Mouse (Mus musculus) neural tube, embryonic 11.5 days (tissue): Measurements from ENCODE around the gene Robo1. TPM values are rescaled to one million over a fixed set of nuclear protein-coding genes. Genes with fewer than 3 reads are reported as not detected.

ENCODE experiments used
- ATAC-seq: fragments of 200-750 bp; cut with Nextera tagmentation; 2 replicates; pipeline ENCODE4 v1.8.0; 2017; ENCODE audit warnings: moderate number of reproducible peaks, mild to moderate bottlenecking, moderate TSS enrichment, moderate library complexity; ENCODE audit not compliant: insufficient read depth, low FRiP score, low TSS enrichment
- DNase-seq: peaks from one replicate; pipeline ENCODE4 v3.0.0-alpha.2; 2015; ENCODE audit warnings: low spot score
- H3K27ac ChIP-seq: fragments of 300-500 bp; sonication (generic); 2 replicates; pipeline ENCODE4 v1.5.1; 2014; ENCODE audit warnings: low read depth, mild to moderate bottlenecking, low read length
- H3K27me3 ChIP-seq: fragments of 300-500 bp; sonication (generic); 2 replicates; pipeline ENCODE4 v1.6.1; 2014; ENCODE audit warnings: mild to moderate bottlenecking, low read length, mixed read lengths; ENCODE audit not compliant: control insufficient read depth, insufficient read depth
- H3K36me3 ChIP-seq: fragments of 300-500 bp; sonication (generic); 2 replicates; pipeline ENCODE4 v1.6.1; 2014; ENCODE audit warnings: mild to moderate bottlenecking, low read length, moderate library complexity, mixed read lengths; ENCODE audit not compliant: control insufficient read depth, insufficient read depth
- H3K4me1 ChIP-seq: fragments of 300-500 bp; sonication (generic); 2 replicates; pipeline ENCODE4 v1.6.1; 2014; ENCODE audit warnings: low read length, mixed read lengths; ENCODE audit not compliant: control insufficient read depth, insufficient read depth
- H3K4me2 ChIP-seq: fragments of 300-500 bp; sonication (generic); 2 replicates; pipeline ENCODE4 v1.6.1; 2014; ENCODE audit warnings: low read depth, mild to moderate bottlenecking, moderate library complexity
- H3K4me3 ChIP-seq: fragments of 300-500 bp; sonication (generic); 2 replicates; pipeline ENCODE4 v1.5.1; 2014; ENCODE audit warnings: low read depth, low read length
- H3K9ac ChIP-seq: fragments of 300-500 bp; sonication (generic); 2 replicates; pipeline ENCODE4 v1.6.1; 2014; ENCODE audit warnings: mild to moderate bottlenecking, low read length
- H3K9me3 ChIP-seq: fragments of 300-500 bp; sonication (generic); 2 replicates; pipeline ENCODE4 v1.6.1; 2016; ENCODE audit warnings: low read length; ENCODE audit not compliant: control insufficient read depth
- WGBS: fragments of 180-500 bp; shearing (Covaris S2); extraction: QIAGEN DNeasy Blood & Tissue Kit; methylation state at CpG from one replicate; pipeline ENCODE4 v1.1.7; 2014; 5-methylcytosine and 5-hydroxymethylcytosine counted together
- polyA plus RNA-seq: library from polyadenylated mRNA; unstranded; fragments of >200 nt; fragmentation: Nextera tagmentation; extraction: Ambion mirVana; gene quantifications from 2 replicates; pipeline ENCODE4 v1.2.1, GENCODE M21; 2014

The Robo1 gene
- polyA plus RNA-seq, 1 experiment from 2014 or later: 58.3 TPM

- no peak overlapping the region for H3K4me3 ChIP-seq
- DNase-seq (no peak), ATAC-seq (no peak)
- no peaks in the 10 kb centered on the region for H3K9me3 ChIP-seq
- H3K4me2 ChIP-seq: no peak overlapping the region
- H3K9ac ChIP-seq: no peak overlapping the region
- no peak overlapping the region for H3K27ac ChIP-seq
- H3K36me3 ChIP-seq: no peaks in the 10 kb centered on the region
- H3K4me1 ChIP-seq: peaks cover 8% of the 10 kb centered on the region; the same call in 1 of the 2 replicates
- H3K27me3 ChIP-seq: no peaks in the 10 kb centered on the region
- 88% methylated on average over 21 of the region's 21 CpGs for WGBS
Measured at GRCm38 (mm10) chr16:72990376-72991167, 682.5 kb downstream of the Robo1 start.

GRCm38 (mm10) chr16:72993189-72993588 is 685.1 kb downstream of the Robo1 start:
- no peak overlapping the region for H3K4me2 ChIP-seq
- ATAC-seq (no peak), DNase-seq (no peak)
- H3K4me3 ChIP-seq: no peak overlapping the region
- WGBS: 71% methylated on average over 8 of the region's 8 CpGs
- H3K9ac ChIP-seq: no peak overlapping the region
- H3K4me1 ChIP-seq: peaks cover 8% of the 10 kb centered on the region; the same call in 1 of the 2 replicates
- no peaks in the 10 kb centered on the region for H3K36me3 ChIP-seq
- no peaks in the 10 kb centered on the region for H3K9me3 ChIP-seq
- H3K27me3 ChIP-seq: no peaks in the 10 kb centered on the region
- H3K27ac ChIP-seq: no peak overlapping the region

GRCm38 (mm10) chr16:72993594-72993993 is 685.5 kb downstream of the Robo1 start:
- no peak overlapping the region for H3K4me2 ChIP-seq
- 86% methylated on average over 10 of the region's 10 CpGs for WGBS
- ATAC-seq: no peak

GRCm38 (mm10) chr16:72995251-72995954 is 687.3 kb downstream of the Robo1 start:
- peaks cover 8% of the 10 kb centered on the region; the same call in 1 of the 2 replicates for H3K4me1 ChIP-seq
- 26% methylated on average over 8 of the region's 8 CpGs for WGBS
- ATAC-seq (no peak), DNase-seq (peak; percentile 67)
- H3K4me3 ChIP-seq: no peak overlapping the region
- H3K4me2 ChIP-seq: no peak overlapping the region
- H3K9ac ChIP-seq: no peak overlapping the region
- no peaks in the 10 kb centered on the region for H3K27me3 ChIP-seq
- no peak overlapping the region for H3K27ac ChIP-seq
- H3K9me3 ChIP-seq: no peaks in the 10 kb centered on the region
- H3K36me3 ChIP-seq: no peaks in the 10 kb centered on the region

More at GRCm38 (mm10) chr16:72993594-72993993, 685.5 kb downstream of the Robo1 start:
- Histone ChIP-seq H3K4me1 (peaks cover 8% of the 10 kb centered on the region; the same call in 1 of the 2 replicates), H3K27ac (no peak overlapping the region), H3K27me3 (no peaks in the 10 kb centered on the region), H3K9ac (no peak overlapping the region), H3K4me3 (no peak overlapping the region), H3K9me3 (no peaks in the 10 kb centered on the region), H3K36me3 (no peaks in the 10 kb centered on the region)
- no peak for DNase-seq

GRCm38 (mm10) chr16:72995955-72996535 is 687.9 kb downstream of the Robo1 start:
- H3K27ac ChIP-seq: no peak overlapping the region
- ATAC-seq (no peak), DNase-seq (no peak)

GRCm38 (mm10) chr16:72998677-72999076 is 690.6 kb downstream of the Robo1 start:
- DNase-seq: no peak
- H3K9ac ChIP-seq: no peak overlapping the region
- H3K27me3 ChIP-seq: no peaks in the 10 kb centered on the region
- H3K27ac ChIP-seq: no peak overlapping the region
- ATAC-seq: no peak
- H3K9me3 ChIP-seq: no peaks in the 10 kb centered on the region
- no peak overlapping the region for H3K4me3 ChIP-seq
- WGBS: 90% methylated on average over 6 of the region's 6 CpGs
- no peaks in the 10 kb centered on the region for H3K4me1 ChIP-seq
- no peaks in the 10 kb centered on the region for H3K36me3 ChIP-seq
- no peak overlapping the region for H3K4me2 ChIP-seq

More at GRCm38 (mm10) chr16:72995955-72996535, 687.9 kb downstream of the Robo1 start:
- Histone ChIP-seq H3K9me3 (no peaks in the 10 kb centered on the region), H3K27me3 (no peaks in the 10 kb centered on the region), H3K9ac (no peak overlapping the region), H3K36me3 (no peaks in the 10 kb centered on the region), H3K4me3 (no peak overlapping the region), H3K4me2 (no peak overlapping the region), H3K4me1 (peaks cover 8% of the 10 kb centered on the region; the same call in 1 of the 2 replicates)
- WGBS: 80% methylated on average over 10 of the region's 10 CpGs

GRCm38 (mm10) chr16:73002685-73003084 is 694.6 kb downstream of the Robo1 start:
- Histone ChIP-seq H3K27me3 (no peaks in the 10 kb centered on the region), H3K9me3 (no peaks in the 10 kb centered on the region), H3K4me1 (peaks cover 5% of the 10 kb centered on the region; the same call in 1 of the 2 replicates), H3K27ac (no peak overlapping the region), H3K4me3 (no peak overlapping the region), H3K36me3 (no peaks in the 10 kb centered on the region), H3K9ac (no peak overlapping the region), H3K4me2 (no peak overlapping the region)
- ATAC-seq: no peak
- 77% methylated on average over 4 of the region's 4 CpGs for WGBS
- DNase-seq: no peak

- 97% methylated on average over 11 of the region's 11 CpGs for WGBS
- Histone ChIP-seq H3K36me3 (no peaks in the 10 kb centered on the region), H3K27me3 (no peaks in the 10 kb centered on the region), H3K4me3 (no peak overlapping the region), H3K4me1 (peaks cover 5% of the 10 kb centered on the region; the same call in 1 of the 2 replicates), H3K27ac (no peak overlapping the region), H3K4me2 (no peak overlapping the region), H3K9me3 (no peaks in the 10 kb centered on the region), H3K9ac (no peak overlapping the region)
- ATAC-seq: no peak
- no peak for DNase-seq
Measured at GRCm38 (mm10) chr16:73004601-73005000, 696.5 kb downstream of the Robo1 start.
